Mouse (Mus musculus) left cerebral cortex, adult 2 months (tissue): ENCODE measurements around the gene Thada. TPM values are rescaled to one million over a fixed set of nuclear protein-coding genes. Genes with fewer than 3 reads are reported as not detected.

Experiments used
- DNase-seq, 2 experiments: peaks; one replicate each; pipeline ENCODE4 v3.0.0; 2021 to 2022; ENCODE audit warnings: low spot score in 2 of 2, mixed read lengths in 1 of 2; ENCODE audit errors: extremely low spot score in 1 of 2
- H3K27ac ChIP-seq: fragments of 200-600 bp; 2 replicates; pipeline ENCODE4 v1.8.1; 2022
- H3K4me3 ChIP-seq: fragments of 200-600 bp; 2 replicates; pipeline ENCODE4 v1.8.1; 2022
- CTCF ChIP-seq: fragments of 200-600 bp; IDR thresholded peaks from 2 replicates; pipeline ENCODE4 v1.8.1; 2022; ENCODE audit warnings: antibody characterized with exemption, mild to moderate bottlenecking, moderate library complexity
- intact Hi-C: fragments of 180-260 bp; cut with DNase I; formaldehyde crosslinking; loops from one replicate; pipeline ENCODE4 v1.15.1; 2025
- total RNA-seq, 2 experiments: library from RNA; stranded (reverse); gene quantifications; 2 replicates each; pipeline ENCODE4 v1.2.3; 2021

Thada gene
- total RNA-seq, 2 experiments from 2014 or later: 13.8 to 15.9 TPM

DNA sequence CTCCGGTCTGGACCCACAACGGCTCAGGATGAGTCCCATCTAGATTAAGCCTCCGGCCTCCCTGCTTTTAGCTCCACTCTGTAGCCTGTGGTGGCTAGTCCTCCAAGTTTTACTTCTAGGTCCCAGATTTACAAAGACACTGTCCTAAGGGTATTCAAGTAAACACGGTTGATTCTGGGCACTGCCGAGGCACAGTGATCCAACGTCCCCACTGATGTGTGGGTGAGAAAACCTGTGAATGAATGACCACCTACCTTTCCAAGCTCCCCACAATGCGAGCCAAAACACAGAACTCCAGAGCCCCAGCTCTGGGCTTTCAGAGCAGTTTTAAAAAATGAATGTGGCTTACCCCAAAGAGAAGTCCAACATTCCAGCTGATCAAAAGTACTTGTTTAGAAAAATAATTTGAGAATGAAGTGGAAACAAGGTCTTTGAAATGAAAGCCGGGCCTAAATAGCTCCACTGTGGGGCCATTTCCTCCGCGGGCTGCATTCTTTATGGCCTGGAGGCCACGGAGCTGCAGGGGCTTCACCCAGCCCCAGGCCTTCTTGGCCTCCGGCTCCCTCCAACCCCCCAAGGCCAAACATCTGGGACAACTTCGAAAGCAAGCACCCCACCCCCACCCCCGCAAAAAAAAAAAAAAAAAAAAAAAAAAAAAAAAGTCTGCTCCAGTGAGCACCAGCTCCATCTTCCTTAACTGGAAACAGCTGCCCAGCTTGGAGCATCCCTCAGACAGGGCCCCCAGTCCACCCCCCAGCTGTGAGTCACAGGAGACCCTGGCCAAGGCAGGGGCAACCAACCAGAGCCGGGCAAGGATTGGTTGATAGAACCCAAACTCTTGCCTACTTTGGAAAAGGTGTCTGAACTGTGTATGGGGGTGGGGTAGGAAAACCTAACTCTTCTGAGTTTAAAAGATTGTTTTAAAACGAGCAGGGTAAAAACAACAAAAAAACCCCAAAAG lies 283.4 kb downstream of the Thada start:
- Histone ChIP-seq H3K4me3 (peak overlapping the region; percentile 19; the same call in 1 of the 2 replicates), H3K27ac (peak overlapping the region; percentile 80)
- no peak for TF ChIP-seq CTCF
- DNase-seq: peak in 1 of 2 experiments; percentile 7
- intact Hi-C loops: loop anchor here (2.0 kb wide), 2 partner anchors 34 to 68 kb away; no protein-coding TSS in a partner anchor

DNA sequence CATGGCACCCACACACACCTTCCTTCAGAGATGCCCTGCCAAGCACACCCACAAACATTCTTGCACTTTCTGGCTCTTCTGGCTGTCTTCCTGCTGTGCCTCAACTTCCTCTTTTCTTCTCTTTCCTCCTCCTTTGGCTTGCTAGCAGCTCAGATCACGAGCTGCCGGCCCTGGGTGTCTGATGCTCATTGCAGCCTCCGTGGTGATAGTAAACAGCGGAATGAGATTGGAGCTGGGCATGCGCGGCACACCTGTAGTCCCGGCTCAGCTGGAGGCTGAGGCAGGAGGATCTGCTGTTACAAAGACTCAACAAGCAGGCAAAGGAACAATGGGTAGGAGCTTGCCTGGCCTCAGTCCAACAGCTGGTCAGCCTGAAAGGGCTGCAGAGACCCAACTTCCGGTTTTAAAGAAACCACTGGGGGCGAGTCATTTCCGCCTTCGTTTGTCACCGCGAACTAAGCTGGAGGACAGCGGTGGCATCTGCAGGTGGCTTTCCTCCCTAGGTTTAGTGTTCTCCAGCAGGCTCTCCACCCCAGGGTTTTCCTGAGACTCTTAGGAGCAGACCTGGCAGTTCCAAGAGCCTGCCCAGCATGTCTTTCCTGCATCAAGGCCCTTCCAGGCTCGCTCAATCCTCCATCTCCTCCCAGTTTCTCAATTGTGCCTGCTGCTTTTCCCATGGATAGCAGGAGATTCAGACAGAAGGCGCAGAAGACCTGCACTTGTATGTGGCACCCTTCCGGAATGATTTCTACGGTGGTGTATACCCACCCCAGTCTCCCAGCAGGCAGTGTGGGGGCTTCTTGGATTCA lies 284.3 kb downstream of the Thada start:
- no peak for DNase-seq
- H3K27ac ChIP-seq: peak overlapping the region; percentile 80
- TF ChIP-seq CTCF: no peak
- H3K4me3 ChIP-seq: no peak overlapping the region
- intact Hi-C loops: loop anchor here (2.0 kb wide), 2 partner anchors 33 to 67 kb away; no protein-coding TSS in a partner anchor

DNA sequence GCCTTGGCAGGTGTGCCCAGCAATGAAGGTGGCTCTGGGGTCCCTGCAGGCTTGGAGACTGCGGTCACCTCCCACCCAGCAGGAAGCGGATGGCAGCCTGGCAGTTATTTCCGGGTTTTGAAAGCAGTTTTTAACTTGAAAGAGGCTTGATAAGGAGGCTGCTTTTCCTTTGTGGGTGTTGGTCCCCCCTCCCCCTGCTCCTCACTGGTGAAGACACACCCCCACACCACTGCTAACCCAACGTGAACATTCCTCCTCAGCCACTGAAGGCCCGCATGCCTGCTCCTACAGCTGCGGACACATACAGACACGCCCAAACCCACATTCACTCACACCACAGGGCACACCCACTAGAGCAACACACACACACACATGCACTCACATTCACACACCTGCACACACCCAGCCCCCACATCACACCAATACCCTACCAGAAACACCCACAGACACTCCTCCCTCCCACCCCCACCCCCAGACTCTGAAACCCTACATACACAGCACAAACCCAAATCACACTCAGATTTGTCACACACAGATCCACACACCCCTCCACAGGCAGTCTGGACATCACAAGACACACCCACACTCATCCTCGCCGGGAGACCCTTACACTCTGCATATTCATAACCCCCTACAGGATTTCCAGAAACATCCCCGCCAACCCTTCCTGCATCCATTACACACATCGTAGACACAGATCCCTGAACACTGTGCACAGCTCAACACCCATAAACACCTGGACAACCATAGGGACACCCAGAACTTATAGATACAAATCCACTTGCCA lies 285.1 kb downstream of the Thada start:
- intact Hi-C loops: no loop called here

GRCm38 (mm10) chr17:84179973-84180365 lies 286.0 kb downstream of the Thada start:
- Histone ChIP-seq H3K4me3 (no peak overlapping the region), H3K27ac (no peak overlapping the region)
- intact Hi-C loops: no loop called here
- TF ChIP-seq CTCF: no peak
- DNase-seq: no peak

More for the DNA sequence above, 285.1 kb downstream of the Thada start:
- TF ChIP-seq CTCF: no peak
- Histone ChIP-seq H3K4me3 (no peak overlapping the region), H3K27ac (peak overlapping the region; percentile 80)
- DNase-seq: no peak

GRCm38 (mm10) chr17:84179026-84179972 lies 286.7 kb downstream of the Thada start:
- no peak for TF ChIP-seq CTCF
- Histone ChIP-seq H3K4me3 (no peak overlapping the region), H3K27ac (no peak overlapping the region)
- intact Hi-C loops: no loop called here
- DNase-seq: no peak

- no peak for TF ChIP-seq CTCF
- no peak for DNase-seq
- intact Hi-C loops: no loop called here
- no peak overlapping the region for H3K27ac ChIP-seq
- no peak overlapping the region for H3K4me3 ChIP-seq
These were observed 288.5 kb downstream of the Thada start for GRCm38 (mm10) chr17:84177481-84177880.

DNA sequence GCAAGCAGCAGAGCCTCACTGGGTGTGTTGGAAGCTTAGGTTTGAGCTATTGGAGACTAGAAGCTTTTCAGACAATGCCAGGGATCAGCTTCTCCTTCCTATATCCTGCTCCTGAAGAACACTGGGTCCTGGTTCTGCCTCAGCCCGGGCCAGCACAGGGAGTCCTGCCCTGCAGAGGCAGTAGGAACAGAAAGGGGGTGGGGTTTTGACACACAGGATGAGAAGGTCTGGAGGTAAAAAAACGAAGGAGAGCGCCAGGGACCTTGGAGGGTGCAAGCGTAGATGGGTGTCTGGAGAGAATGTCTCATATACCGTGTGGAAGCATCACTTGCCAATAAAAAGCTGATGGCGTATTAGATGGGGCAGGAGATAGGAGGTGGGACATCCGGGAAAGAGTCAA lies 289.6 kb downstream of the Thada start:
- no peak overlapping the region for H3K4me3 ChIP-seq
- intact Hi-C loops: no loop called here
- TF ChIP-seq CTCF: no peak
- DNase-seq: no peak
- H3K27ac ChIP-seq: no peak overlapping the region

DNA sequence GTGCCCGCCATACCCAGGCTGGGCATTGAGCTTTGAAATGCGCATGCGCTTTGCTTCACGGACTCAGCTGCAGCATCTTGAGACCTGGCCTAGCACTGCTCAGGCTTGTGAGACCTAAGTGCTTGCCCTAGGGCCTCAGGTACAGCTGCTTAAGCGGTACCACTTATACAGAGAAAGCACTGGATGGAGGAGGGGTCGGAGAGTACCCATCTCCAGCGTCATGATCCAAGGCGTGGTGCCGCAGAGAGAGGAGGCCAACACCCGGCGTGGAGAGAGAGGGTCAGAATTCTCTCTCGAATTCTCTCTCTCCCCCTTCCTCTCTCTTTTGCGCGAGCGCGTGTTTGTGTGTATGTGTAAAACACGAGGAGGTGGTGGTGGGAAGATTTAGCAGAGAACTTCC lies 290.8 kb downstream of the Thada start:
- TF ChIP-seq CTCF: no peak
- H3K27ac ChIP-seq: no peak overlapping the region
- no peak overlapping the region for H3K4me3 ChIP-seq
- intact Hi-C loops: no loop called here
- no peak for DNase-seq

DNA sequence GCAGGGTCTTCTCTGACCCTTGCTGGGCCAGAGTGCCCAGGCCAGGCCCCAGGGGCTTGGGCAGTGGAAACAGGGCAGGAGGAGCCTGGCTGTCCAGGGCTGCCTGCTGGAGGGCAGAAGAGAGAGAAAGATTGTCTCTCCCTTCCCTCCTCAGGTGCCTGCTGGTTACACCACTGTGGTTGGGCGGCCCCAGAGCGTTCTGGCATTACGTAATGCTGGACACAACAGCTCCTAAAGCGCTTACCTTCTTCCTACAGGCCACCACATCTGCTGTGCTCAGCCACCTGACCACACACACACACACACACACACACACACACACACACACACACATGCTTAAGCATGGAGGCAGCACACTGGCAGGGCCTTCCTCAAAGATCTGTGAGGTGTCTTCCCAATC lies 298.6 kb downstream of the Thada start:
- H3K27ac ChIP-seq: no peak overlapping the region
- no peak for TF ChIP-seq CTCF
- intact Hi-C loops: no loop called here
- no peak overlapping the region for H3K4me3 ChIP-seq
- DNase-seq: no peak

GRCm38 (mm10) chr17:84166135-84166860 lies 299.7 kb downstream of the Thada start:
- no peak overlapping the region for H3K27ac ChIP-seq
- TF ChIP-seq CTCF: no peak
- DNase-seq: no peak
- intact Hi-C loops: no loop called here
- no peak overlapping the region for H3K4me3 ChIP-seq
